Mouse (Mus musculus) heart, adult 2 months (tissue): ENCODE data around the gene Fam107b.

Experiments used
- CTCF ChIP-seq: fragments of 200-600 bp; IDR thresholded peaks from 2 replicates; pipeline ENCODE4 v1.8.1; 2022; ENCODE audit warnings: antibody characterized with exemption, mild to moderate bottlenecking, moderate library complexity
- EP300 ChIP-seq: fragments of 200-500 bp; IDR thresholded peaks from 2 replicates; pipeline ENCODE4 v1.6.1; 2011; ENCODE audit warnings: low read depth, low read length, control low read depth; ENCODE audit not compliant: insufficient read depth
- POLR2A ChIP-seq: fragments of 200-500 bp; IDR thresholded peaks from 2 replicates; pipeline ENCODE4 v1.6.1; 2011; ENCODE audit warnings: mild to moderate bottlenecking, low read depth, low read length, control low read depth; ENCODE audit not compliant: insufficient read depth

GRCm38 (mm10) chr2:3690221-3690620, 119.9 kb downstream of the Fam107b start:
- no peak for TF ChIP-seq CTCF
- no peak for TF ChIP-seq EP300
- no peak for TF ChIP-seq POLR2A
